Mouse (Mus musculus): ENCODE measurements around the gene Cdca4.

DNA sequence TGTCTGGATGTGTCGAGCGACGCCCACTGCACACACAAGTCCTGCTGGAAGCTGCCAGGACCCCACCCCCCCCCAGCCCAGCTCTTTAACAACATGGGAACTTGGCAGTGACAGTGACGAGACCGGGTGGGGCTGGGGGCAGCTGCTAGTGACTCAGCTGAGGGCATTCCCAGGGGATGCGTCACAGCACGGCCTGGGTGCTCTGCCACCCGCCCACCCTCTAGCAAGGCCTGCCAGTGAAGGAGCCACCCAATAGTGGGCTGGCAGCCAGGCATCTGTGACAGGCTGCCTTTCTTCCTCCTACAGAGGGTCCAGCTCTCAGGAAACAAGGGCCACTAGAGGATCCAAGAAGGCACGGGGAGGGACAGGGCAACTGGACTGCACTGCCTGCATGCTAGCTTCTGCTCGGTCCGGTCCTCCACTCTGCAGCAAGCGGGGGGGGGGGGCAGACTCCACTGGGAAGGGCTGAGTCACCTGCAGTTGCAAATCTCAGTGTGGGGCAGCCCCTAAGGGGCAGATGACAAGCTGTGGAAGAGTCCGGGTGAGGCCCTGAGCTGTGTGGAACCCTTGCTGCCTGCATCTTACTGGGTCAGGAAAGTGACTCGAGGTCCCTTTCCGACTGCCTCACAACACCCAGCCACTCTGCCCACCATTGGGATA is 31.4 kb downstream of the Cdca4 start:
- no peak for TF ChIP-seq CTCF (IDR thresholded peaks at IDR 0.05; ENCODE audit: borderline replicate concordance, control insufficient read depth, extremely low read depth, insufficient read depth, low read length, poor library complexity)
- TF ChIP-seq POLR2A (IDR thresholded peaks at IDR 0.05; ENCODE audit: control insufficient read depth, extremely low read depth, insufficient read depth, low read length, poor library complexity): no peak

Measured in thymus, adult 2 months (tissue).